Mouse (Mus musculus): Measurements from ENCODE around the gene Rpusd4.

Rpusd4 gene

GRCm38 (mm10) chr9:35289992-35290391 lies 22.3 kb downstream of the Rpusd4 start:
- DNase-seq, result no peak

- DNase-seq, result no peak
These were observed 22.8 kb downstream of the Rpusd4 start for GRCm38 (mm10) chr9:35290417-35290816.

DNA sequence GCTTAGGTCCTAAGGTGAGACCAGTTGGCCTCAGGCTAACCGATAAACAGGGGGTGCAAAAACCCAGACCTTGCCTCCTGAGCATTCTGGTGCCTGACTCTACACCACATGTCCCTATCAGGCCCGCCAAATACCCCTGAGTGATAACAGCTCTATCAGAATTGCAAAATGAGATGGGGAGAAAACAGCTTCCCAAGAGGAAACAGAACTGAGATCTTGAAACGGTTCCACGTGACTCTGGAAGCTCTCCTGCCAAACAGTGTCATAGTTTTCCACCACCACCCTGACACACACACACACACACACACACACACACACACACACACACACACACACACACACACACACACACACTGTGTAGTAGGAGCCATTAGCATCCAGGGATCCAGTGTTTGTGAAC lies 23.3 kb downstream of the Rpusd4 start:
- no peak for DNase-seq

DNA sequence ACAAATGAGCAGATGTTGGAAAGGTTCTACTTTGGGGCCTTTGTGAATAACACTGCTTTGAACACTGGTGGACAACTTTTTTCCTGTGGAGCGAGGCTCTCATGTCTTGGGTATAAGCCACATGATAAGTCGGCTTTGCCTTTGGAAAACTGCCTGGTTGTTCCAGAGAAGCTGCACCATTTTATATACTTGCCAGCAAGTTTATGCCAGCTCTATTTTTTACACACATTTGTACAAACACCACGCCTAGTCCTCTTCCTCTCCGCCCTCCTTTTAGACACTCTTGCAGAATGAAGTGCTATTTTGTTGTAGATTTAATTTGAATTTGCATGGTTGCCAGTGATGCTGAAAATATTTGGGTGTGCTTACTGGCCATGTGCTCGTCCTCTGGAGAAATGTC lies 25.8 kb downstream of the Rpusd4 start:
- DNase-seq, result no peak

GRCm38 (mm10) chr9:35297791-35298190 lies 30.1 kb downstream of the Rpusd4 start:
- DNase-seq, result no peak

- no peak for DNase-seq
These were observed 34.5 kb downstream of the Rpusd4 start for GRCm38 (mm10) chr9:35302172-35302571.

DNA sequence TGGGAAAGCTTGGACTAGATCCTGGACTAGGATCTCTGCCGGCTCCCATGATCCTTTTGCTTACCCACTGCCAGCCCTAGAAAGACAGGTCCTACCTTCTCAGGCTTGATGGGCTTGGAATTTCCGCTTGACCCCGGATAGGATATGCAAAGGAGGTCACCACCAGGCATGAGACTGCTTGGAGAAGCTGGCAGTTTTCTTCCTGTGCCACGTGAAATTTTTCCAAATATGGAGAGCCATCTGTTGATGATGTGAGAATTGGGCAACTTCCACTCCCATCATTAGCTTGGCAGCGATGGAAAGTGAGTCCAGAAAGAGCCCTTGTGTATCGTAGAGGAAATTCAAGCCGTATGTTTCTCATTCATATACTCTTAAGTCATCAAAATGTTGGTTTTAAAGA lies 39.8 kb downstream of the Rpusd4 start:
- DNase-seq, result peak; percentile 53 to 70

GRCm38 (mm10) chr9:35310377-35310776 lies 42.7 kb downstream of the Rpusd4 start:
- peak in 1 of 2 experiments; percentile 29 for DNase-seq

DNA sequence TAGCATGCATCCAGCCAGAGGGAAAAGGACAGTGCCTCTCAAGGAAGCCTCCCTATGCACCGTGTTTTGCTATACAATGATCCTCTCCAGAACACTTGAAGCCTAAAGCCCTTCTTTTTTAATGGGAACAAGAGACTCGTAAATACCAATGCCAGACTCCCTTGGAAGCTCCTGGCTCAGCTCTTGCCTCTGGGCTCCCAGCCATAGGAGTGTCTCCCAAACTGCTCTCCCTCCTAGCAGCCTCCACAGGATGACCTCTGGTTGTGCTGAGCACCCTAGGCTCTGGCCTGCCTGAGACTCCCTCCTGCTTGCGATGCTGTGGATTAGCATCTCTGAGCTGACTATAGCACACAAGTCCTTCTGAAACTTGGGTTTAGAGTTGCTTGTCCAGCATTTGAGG lies 44.9 kb downstream of the Rpusd4 start:
- DNase-seq, result peak; percentile 46 to 61

GRCm38 (mm10) chr9:35313601-35314000 lies 45.9 kb downstream of the Rpusd4 start:
- DNase-seq, result no peak

DNA sequence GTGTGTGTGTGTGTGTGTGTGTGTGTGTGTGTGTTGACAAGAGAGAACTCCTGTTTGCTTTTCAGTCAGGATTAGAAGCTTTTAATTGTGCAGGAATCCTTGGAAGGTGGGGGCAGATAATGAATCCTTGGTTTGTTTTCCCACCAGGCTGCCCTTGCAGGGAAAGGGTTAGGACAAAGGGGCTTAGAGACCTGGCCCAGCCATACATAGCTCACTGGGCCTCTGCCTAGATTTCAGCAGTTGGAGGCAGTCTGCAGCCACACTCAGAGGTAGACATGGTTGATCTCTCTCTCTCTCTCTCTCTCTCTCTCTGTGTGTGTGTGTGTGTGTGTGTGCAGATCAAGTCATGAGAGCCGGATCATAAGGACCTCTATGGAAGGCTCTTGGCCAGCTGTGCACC lies 46.6 kb downstream of the Rpusd4 start:
- DNase-seq, result no peak

DNA sequence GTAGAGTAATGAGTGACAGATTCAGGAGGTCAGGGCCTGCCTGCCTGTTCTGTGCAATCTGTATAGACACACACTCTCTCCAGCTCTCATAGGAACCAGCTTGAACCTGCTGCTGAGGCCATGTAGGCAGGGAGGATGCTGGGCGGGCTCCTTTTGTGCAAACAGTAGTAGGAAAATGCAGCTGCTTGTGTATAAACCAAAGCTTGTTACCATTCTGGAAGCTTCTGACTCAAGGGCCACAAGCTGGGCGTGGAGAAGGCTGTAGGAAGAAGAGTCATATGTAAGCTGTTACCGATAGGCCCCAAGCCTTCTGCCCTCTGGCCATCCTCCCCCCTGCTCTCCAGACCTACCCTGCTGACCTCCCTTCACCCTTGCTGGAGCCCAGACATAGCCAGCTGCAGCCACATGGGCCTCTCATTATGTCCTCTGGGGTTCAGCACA lies 49.1 kb downstream of the Rpusd4 start:
- DNase-seq, result no peak

GRCm38 (mm10) chr9:35317233-35317980 lies 49.7 kb downstream of the Rpusd4 start:
- DNase-seq, result no peak

- no peak for DNase-seq
These were observed 51.0 kb downstream of the Rpusd4 start for GRCm38 (mm10) chr9:35318537-35319172.

DNA sequence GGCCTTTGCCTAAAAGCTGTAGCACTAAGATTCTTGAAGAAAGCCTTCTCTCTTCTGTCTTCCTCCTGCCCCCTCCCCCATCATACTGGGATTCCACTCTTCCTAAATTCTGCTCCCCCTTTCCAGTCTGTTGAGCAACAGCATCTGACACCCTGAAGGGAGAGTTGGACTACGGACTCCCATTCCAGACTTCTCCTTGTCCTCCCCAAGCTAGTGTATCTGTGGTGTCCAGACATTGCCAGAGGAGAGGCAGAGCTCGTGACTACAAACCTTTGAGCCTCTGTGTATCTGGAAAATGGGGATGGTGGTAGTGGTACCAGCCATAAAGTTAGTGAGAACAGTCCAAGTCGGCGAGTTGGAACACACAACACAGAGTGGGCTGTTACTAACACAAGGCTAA lies 52.6 kb downstream of the Rpusd4 start:
- DNase-seq, result no peak

GRCm38 (mm10) chr9:35323974-35324373 lies 56.3 kb downstream of the Rpusd4 start:
- no peak for DNase-seq

GRCm38 (mm10) chr9:35324571-35324970 lies 56.9 kb downstream of the Rpusd4 start:
- DNase-seq, result no peak

GRCm38 (mm10) chr9:35326644-35327263 lies 59.1 kb downstream of the Rpusd4 start:
- DNase-seq, result no peak
